Mouse (Mus musculus): ENCODE data around the gene Pdcd1. TPM values are rescaled to one million over a fixed set of nuclear protein-coding genes. Genes with fewer than 3 reads are reported as not detected.
"Not testable (repeated sequence)": the region's sequence is repeated elsewhere in the genome, so short reads cannot be mapped to it uniquely, and the experiment has no call there.

Gene Pdcd1
- polyA plus RNA-seq, 1 experiment from 2014 or later, result 0.13 TPM

DNA sequence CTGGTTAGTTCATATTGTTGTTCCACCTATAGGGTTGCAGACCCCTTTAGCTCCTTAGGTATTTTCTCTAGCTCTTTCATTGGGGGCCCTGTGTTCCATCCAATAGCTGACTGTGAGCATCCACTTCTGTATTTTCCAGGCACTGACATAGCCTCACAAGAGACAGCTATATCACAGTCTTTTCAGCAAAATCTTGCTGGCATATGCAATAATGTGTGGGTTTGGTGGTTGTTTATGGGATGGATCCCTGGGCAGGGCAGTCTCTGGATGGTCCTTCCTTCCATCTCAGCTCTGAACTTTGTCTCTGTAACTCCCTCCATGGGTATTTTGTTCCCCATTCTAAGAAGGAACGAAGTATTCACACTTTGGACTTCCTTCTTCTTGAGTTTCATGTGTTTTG lies 5.9 kb upstream of the Pdcd1 start:
- ATAC-seq (ENCODE audit: insufficient number of reproducible peaks, low FRiP score, low TSS enrichment, low read depth); H3K9ac ChIP-seq; H3K36me3 ChIP-seq; H3K4me1 ChIP-seq; H3K27me3 ChIP-seq; H3K27ac ChIP-seq (replicated peaks); H3K4me2 ChIP-seq (replicated peaks); H3K9me3 ChIP-seq (replicated peaks); H3K4me3 ChIP-seq (replicated peaks): not testable (repeated sequence)
- 78% methylated on average over 1 of the region's 1 CpGs for WGBS

DNA sequence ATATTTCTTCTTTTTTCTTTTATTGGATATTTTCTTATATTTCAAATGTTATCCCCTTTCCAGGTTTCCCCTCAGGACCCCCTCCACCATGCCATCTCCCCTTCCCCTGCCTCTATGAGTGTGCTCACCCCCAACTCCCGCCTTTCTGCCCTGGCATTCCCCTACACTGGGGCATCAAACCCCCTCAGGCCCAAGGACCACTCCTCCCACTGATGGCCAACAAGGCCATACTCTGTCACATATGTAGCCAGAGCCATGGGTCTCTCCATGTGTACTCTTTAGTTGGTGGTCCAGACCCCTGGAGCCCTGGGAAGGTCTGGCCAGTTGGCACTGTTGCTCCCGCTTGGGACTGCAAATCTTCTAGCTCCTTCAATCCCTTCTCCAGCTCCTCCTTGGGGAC lies 5.0 kb upstream of the Pdcd1 start:
- Histone ChIP-seq H3K9me3 (replicated peaks) (no peaks in the 10 kb centered on the region), H3K4me2 (replicated peaks) (no peak overlapping the region), H3K27me3 (no peaks in the 10 kb centered on the region), H3K4me1 (no peaks in the 10 kb centered on the region), H3K27ac (replicated peaks) (no peak overlapping the region), H3K36me3 (no peaks in the 10 kb centered on the region), H3K9ac (no peak overlapping the region), H3K4me3 (replicated peaks) (no peak overlapping the region)
- 88% methylated on average over 2 of the region's 2 CpGs for WGBS
- ATAC-seq (ENCODE audit: insufficient number of reproducible peaks, low FRiP score, low TSS enrichment, low read depth), result no peak

DNA sequence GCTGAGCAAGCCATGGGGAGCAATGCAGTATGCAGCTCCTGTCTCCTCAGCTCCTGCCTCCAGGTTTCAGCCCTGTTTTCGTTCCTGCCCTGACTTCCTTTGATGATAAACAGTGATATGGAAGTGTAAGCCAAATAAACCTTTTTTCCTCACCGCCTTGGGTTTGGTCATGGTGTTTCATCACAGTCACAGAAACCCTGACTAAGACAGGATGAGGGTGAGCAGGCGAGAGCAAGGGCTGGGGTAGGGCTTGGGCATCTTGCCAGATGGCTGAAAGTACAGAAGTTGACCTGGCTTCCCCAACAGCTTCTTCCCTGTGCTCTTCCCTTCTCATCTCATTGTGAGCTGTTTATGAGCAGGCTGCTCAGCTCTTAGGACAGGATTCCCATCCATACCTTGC lies 3.6 kb upstream of the Pdcd1 start:
- no peaks in the 10 kb centered on the region for H3K9me3 ChIP-seq (replicated peaks)
- no peak for ATAC-seq (ENCODE audit: insufficient number of reproducible peaks, low FRiP score, low TSS enrichment, low read depth)
- H3K4me3 ChIP-seq (replicated peaks), result no peak overlapping the region
- no peak overlapping the region for H3K9ac ChIP-seq
- H3K4me1 ChIP-seq, result no peaks in the 10 kb centered on the region
- H3K4me2 ChIP-seq (replicated peaks), result no peak overlapping the region
- no peaks in the 10 kb centered on the region for H3K36me3 ChIP-seq
- H3K27ac ChIP-seq (replicated peaks), result no peak overlapping the region
- 59% methylated on average over 3 of the region's 3 CpGs for WGBS
- H3K27me3 ChIP-seq, result no peaks in the 10 kb centered on the region

DNA sequence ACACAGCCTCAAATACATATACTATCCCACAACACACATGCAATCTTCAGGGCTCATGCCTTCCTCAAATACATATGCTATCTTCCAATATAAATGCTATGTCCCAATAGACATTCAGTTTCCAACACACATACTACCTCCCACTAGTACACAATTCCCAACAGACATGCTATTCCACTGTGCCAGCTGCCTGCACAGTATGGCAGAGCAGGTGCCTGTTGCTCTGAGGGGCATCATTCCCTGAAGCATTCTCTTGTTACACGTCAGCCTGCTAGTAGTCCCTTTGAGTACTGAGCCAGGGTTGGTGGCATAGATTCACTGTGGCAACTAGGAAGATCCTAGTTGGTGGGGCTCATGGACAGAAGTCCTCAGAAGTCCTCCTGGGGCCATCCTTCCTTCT lies 2.1 kb upstream of the Pdcd1 start:
- WGBS, result 62% methylated on average over 1 of the region's 1 CpGs
- Histone ChIP-seq H3K9me3 (replicated peaks) (no peaks in the 10 kb centered on the region), H3K4me1 (no peaks in the 10 kb centered on the region), H3K4me3 (replicated peaks) (no peak overlapping the region), H3K36me3 (no peaks in the 10 kb centered on the region), H3K4me2 (replicated peaks) (no peak overlapping the region), H3K27ac (replicated peaks) (no peak overlapping the region), H3K27me3 (no peaks in the 10 kb centered on the region), H3K9ac (no peak overlapping the region)
- no peak for ATAC-seq (ENCODE audit: insufficient number of reproducible peaks, low FRiP score, low TSS enrichment, low read depth)

DNA sequence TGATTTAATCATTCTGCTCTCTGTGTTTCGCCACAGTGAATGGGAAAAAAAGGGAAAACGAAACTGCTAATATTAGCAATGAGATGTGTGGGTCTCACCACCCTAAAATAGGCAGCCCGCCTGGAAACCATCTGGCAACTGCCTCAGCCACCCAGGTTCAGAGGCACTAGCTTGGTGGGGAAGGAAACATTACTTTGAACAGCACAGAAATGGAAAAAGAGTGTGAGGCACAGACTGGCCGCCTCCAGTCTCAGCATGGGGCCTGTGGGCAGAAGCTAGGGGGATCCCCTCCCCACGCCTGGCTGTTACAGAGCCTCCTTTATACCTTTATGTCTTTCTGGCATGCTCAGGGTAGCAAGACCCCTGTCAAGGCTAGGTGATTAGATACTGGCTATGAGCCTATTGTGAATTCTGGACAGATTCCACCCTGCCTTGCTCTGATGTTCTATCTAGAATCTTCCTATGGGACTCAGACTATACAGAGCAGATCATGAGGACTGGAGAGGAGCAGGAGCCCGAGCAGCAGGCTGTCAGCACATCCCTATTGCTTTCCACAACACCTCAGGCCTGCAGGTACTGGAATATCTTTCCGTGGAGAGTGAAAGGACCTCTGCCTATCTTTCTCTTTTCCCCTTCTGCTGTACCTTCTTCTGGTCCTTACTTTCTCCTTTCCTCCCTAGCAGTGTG lies 1.3 kb upstream of the Pdcd1 start:
- Histone ChIP-seq H3K4me3 (replicated peaks) (no peak overlapping the region), H3K4me1 (no peaks in the 10 kb centered on the region), H3K36me3 (no peaks in the 10 kb centered on the region), H3K27me3 (no peaks in the 10 kb centered on the region), H3K9ac (no peak overlapping the region), H3K4me2 (replicated peaks) (no peak overlapping the region), H3K9me3 (replicated peaks) (no peaks in the 10 kb centered on the region), H3K27ac (replicated peaks) (no peak overlapping the region)
- no peak for ATAC-seq (ENCODE audit: insufficient number of reproducible peaks, low FRiP score, low TSS enrichment, low read depth)
- WGBS, result 48% methylated on average over 7 of the region's 7 CpGs

DNA sequence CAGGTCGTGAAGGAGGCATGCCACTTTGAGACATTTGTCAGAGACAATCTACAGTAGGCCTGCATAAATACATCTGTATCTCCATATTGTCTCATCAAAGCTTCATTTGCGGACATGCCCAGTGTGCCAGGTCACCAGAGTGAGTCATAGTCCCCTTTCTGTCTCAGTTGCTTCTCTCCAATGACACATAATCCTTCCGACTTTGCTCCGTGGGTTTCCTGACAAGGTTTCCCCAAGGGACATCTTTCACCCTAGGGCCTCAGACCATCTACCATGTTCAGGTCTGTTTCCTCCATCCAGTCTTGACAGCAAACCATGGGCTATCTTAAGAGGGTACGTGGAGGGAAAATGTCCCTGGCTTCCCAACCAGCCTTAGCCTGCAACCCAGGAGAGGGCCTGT lies 1.2 kb downstream of the Pdcd1 start:
- WGBS, result 84% methylated on average over 5 of the region's 5 CpGs
- H3K4me2 ChIP-seq (replicated peaks), result no peak overlapping the region
- H3K27me3 ChIP-seq, result no peaks in the 10 kb centered on the region
- no peak overlapping the region for H3K27ac ChIP-seq (replicated peaks)
- H3K9ac ChIP-seq, result no peak overlapping the region
- ATAC-seq (ENCODE audit: insufficient number of reproducible peaks, low FRiP score, low TSS enrichment, low read depth), result no peak
- no peaks in the 10 kb centered on the region for H3K9me3 ChIP-seq (replicated peaks)
- no peaks in the 10 kb centered on the region for H3K36me3 ChIP-seq
- H3K4me3 ChIP-seq (replicated peaks), result no peak overlapping the region
- H3K4me1 ChIP-seq, result no peaks in the 10 kb centered on the region

DNA sequence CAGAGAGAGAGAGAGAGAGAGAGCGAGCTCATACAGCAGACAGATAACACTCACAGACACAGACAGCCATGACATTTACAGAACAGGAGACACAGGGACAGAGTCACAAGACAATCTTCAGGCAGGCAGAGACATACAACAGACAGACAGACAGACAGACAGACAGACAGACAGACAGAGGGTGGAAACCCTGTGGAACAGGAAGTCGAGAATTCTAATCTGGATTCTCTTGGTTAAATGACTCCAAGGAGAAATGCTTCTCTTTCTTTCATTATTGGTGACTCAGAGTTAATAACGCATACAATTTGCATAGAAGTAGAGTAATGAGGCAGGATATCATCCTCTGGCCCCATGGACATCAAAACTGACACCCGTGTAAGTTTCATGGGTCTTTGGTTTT lies 5.8 kb downstream of the Pdcd1 start:
- H3K4me1 ChIP-seq, result no peaks in the 10 kb centered on the region
- H3K9me3 ChIP-seq (replicated peaks), result no peaks in the 10 kb centered on the region
- no peaks in the 10 kb centered on the region for H3K36me3 ChIP-seq
- 79% methylated on average over 4 of the region's 4 CpGs for WGBS
- no peaks in the 10 kb centered on the region for H3K27me3 ChIP-seq
- no peak overlapping the region for H3K9ac ChIP-seq
- no peak overlapping the region for H3K4me2 ChIP-seq (replicated peaks)
- H3K27ac ChIP-seq (replicated peaks), result no peak overlapping the region
- ATAC-seq (ENCODE audit: insufficient number of reproducible peaks, low FRiP score, low TSS enrichment, low read depth), result no peak
- no peak overlapping the region for H3K4me3 ChIP-seq (replicated peaks)

DNA sequence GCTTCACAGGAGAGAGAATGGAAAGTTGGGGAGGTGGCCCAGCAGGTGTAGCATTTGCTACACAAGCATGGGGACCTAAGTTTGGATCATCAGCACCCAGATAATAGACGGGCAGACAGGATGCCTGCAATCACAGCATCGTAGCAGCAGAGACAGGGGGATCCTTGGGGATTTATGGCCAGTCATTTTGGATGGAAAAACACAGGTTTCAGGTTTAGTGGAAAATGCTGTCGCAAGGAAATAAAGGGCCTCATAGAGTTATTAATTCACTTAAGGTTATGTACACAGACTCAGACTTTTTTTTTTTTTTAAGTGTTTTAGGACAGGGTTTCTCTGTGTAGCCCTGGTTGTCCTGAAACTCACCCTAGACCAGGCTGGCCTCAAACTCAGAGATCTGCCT lies 6.8 kb downstream of the Pdcd1 start:
- Histone ChIP-seq H3K27me3 (no peaks in the 10 kb centered on the region), H3K36me3 (no peaks in the 10 kb centered on the region), H3K4me3 (replicated peaks) (no peak overlapping the region), H3K27ac (replicated peaks) (no peak overlapping the region), H3K4me1 (no peaks in the 10 kb centered on the region), H3K9me3 (replicated peaks) (no peaks in the 10 kb centered on the region), H3K4me2 (replicated peaks) (no peak overlapping the region), H3K9ac (no peak overlapping the region)
- ATAC-seq (ENCODE audit: insufficient number of reproducible peaks, low FRiP score, low TSS enrichment, low read depth), result no peak
- WGBS, result 73% methylated on average over 3 of the region's 3 CpGs

DNA sequence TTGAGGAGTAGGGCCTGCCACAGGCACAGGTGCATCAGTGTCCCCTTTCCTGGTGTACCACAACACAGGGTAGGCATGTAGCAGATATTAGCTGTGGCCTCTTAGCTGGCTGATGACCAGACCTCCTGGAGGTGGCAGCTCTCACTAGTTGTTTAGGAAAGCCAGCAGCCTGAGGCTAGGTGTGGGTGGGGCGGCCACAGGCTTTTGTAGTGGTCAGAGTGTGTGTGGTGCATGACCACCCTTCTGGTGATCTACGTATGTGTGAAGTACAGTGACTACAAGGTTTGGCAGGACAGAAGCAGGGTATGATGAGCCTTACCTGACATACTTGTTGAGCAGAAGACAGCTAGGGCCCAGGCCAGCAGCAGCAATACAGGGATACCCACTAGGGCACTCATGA lies 12.0 kb downstream of the Pdcd1 start:
- Histone ChIP-seq H3K36me3 (no peaks in the 10 kb centered on the region), H3K4me1 (no peaks in the 10 kb centered on the region; the same call in 1 of the 2 replicates), H3K27me3 (0 out of 2 replicates have a peak, but pooled peaks cover 3% of the 10 kb centered on the region), H3K4me2 (replicated peaks) (no peak overlapping the region), H3K9ac (no peak overlapping the region), H3K27ac (replicated peaks) (no peak overlapping the region), H3K4me3 (replicated peaks) (no peak overlapping the region), H3K9me3 (replicated peaks) (no peaks in the 10 kb centered on the region)
- whole genome bisulfite sequencing, result 89% methylated on average over 2 of the region's 2 CpGs
- ATAC-seq (ENCODE audit: insufficient number of reproducible peaks, low FRiP score, low TSS enrichment, low read depth), result no peak

DNA sequence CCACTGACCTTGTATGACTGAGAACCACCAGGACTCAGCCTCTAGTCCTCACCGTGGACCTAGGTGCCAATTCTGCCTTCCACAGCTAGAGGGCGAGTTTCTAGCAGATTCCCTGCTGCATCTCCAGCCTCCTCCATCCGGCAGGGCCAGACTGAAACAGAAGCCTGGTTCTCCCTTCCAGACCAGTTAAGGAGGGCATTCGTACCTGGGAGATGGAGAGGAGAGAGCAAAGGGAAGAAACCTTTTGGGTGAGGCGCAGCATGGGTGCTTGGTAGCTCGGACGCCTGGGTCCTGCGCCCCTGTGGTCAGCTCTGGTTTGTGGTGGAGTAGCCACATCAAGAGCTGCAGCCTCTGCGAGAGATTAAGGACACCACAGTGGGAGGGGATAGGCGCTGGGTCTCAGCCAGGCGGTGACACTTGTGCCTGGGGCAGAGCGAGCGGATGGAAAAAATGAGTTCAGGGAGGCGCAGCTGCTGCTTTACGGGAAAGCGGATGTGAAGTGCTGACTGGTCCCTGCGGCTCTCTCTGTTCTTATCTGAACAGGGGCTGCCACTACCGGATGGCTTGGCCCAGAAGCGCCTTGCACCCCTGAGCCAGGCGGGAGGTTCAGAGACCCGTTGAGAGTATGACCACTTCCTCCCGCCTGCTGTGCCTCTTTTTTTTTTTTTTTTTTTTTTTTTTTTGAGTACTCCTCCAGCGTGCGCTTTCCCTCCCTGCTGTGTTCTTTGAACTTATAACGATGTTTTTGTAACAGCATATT lies 17.2 kb downstream of the Pdcd1 start:
- Histone ChIP-seq H3K9me3 (replicated peaks) (no peaks in the 10 kb centered on the region), H3K36me3 (no peaks in the 10 kb centered on the region), H3K27ac (replicated peaks) (peak overlapping the region; percentile 78), H3K4me3 (replicated peaks) (peak overlapping the region; percentile 42), H3K9ac (peak overlapping the region; percentile 44; the same call in 1 of the 2 replicates), H3K27me3 (0 out of 2 replicates have a peak, but pooled peaks cover 3% of the 10 kb centered on the region), H3K4me2 (replicated peaks) (peak overlapping the region; percentile 81), H3K4me1 (peaks cover 8% of the 10 kb centered on the region; the same call in 1 of the 2 replicates)
- ATAC-seq (ENCODE audit: insufficient number of reproducible peaks, low FRiP score, low TSS enrichment, low read depth), result peak; percentile 83
- 1% methylated on average over 25 of the region's 25 CpGs for WGBS

DNA sequence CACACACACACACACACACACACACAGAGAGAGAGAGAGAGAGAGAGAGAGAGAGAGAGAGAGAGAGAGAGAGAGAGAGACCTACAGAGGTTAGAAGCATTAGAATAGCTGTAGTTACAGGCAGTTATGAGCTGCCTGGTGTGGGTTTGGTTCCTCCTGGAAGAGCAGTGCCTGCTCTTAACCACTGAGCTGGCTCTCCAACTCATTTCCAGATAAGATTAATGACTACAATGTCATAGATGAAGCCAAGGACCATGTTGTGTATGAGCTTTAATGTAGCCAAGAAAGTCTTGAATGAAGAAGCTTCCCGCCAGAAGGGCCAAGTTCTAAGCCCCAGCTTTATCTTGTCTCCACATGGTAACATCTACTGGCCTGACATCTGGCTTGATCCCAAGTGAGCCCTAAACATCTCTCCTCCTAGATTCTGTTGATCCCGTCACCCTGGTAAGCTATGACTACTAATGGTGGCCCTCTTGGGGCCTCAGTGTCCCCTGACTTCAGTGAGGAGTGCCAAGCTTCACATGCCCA lies 19.2 kb downstream of the Pdcd1 start:
- WGBS, result 85% methylated on average over 2 of the region's 2 CpGs
- H3K9ac ChIP-seq, result no peak overlapping the region
- H3K36me3 ChIP-seq, result no peaks in the 10 kb centered on the region
- H3K4me2 ChIP-seq (replicated peaks), result no peak overlapping the region
- H3K4me1 ChIP-seq, result peaks cover 8% of the 10 kb centered on the region; the same call in 1 of the 2 replicates
- H3K27me3 ChIP-seq, result 0 out of 2 replicates have a peak, but pooled peaks cover 3% of the 10 kb centered on the region
- H3K4me3 ChIP-seq (replicated peaks), result no peak overlapping the region
- H3K9me3 ChIP-seq (replicated peaks), result no peaks in the 10 kb centered on the region
- no peak for ATAC-seq (ENCODE audit: insufficient number of reproducible peaks, low FRiP score, low TSS enrichment, low read depth)
- no peak overlapping the region for H3K27ac ChIP-seq (replicated peaks)

All from embryonic facial prominence, embryonic 15.5 days (tissue).